In the genomic region with DNA sequence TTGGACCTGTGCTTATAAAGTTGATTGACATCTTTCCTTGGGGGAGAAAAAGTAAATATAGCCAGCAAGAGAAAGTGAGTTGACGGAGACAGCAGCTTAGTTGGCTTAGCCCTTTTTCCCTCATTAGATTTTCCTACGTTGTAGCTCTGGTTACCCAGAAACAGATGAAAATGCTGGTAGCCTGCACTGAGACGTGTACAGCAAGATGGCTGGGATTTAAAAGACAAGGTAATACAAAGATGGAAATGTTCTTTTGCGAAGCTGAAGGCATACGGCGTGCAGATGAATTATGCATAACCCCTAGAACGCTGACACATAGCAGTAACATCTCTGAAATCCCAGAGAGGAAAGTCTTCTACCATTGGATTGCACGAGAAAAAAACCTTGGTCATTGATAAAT, we compare ENCODE assay signal across 30 mouse cellular contexts.
A peak's percentile ranks its signal among the peaks of the same experiment; 100 is the strongest.
DNase-seq lines count a peak whose midpoint lies in the region; ATAC-seq and TF ChIP-seq lines count a peak whose summit lies in the region.
"Had no signal": no experiment of that assay in that cellular context is flagged by ENCODE, and none has a peak within 500 bp of the region (broad histone marks: within the 10 kb centered on the region; RNA-seq: fewer than 3 reads in every experiment).

No protein-coding gene starts in this region.

- 74% methylated on average over 8 of the region's 8 CpGs for WGBS in forebrain, embryonic 13.5 days
- 80% methylated on average over 8 of the region's 8 CpGs for WGBS in forebrain, embryonic 12.5 days
- 55% methylated on average over 8 of the region's 8 CpGs for WGBS in hindbrain, embryonic 14.5 days
- 79% methylated on average over 8 of the region's 8 CpGs for WGBS in hindbrain, embryonic 11.5 days
- 69% methylated on average over 8 of the region's 8 CpGs for WGBS in stomach, embryonic 16.5 days
- WGBS in stomach, postnatal 0 days: 71% methylated on average over 8 of the region's 8 CpGs
- 73% methylated on average over 8 of the region's 8 CpGs for WGBS in olfactory bulb, adult 2 months

- H3K27ac ChIP-seq in forebrain, embryonic 13.5 days: 0 out of 2 replicates have a peak overlapping the region, but pooled peaks have one; percentile 88
- H3K27ac ChIP-seq in forebrain, embryonic 12.5 days: no peak overlapping the region
- peak overlapping the region; percentile 34; the same call in 1 of the 2 replicates for H3K27ac ChIP-seq in hindbrain, embryonic 14.5 days
- H3K27ac ChIP-seq in hindbrain, embryonic 11.5 days (ENCODE audit: low read depth, low read length): no peak overlapping the region
- H3K27ac ChIP-seq in stomach, embryonic 16.5 days (ENCODE audit: low read length): no peak overlapping the region
- no peak overlapping the region for H3K27ac ChIP-seq in stomach, postnatal 0 days (replicated peaks)
- H3K27ac ChIP-seq in olfactory bulb, adult 2 months (ENCODE audit: insufficient read depth, low read depth, low read length): 0 out of 2 replicates have a peak overlapping the region, but pooled peaks have one; percentile 12
- H3K27ac ChIP-seq: embryonic facial prominence, embryonic 13.5 days; kidney, embryonic 15.5 days; liver, embryonic 15.5 days had no signal

- no peak for TF ChIP-seq CTCF in stomach, postnatal 0 days (IDR thresholded peaks at IDR 0.05; ENCODE audit: low read depth)
- no peak for TF ChIP-seq CTCF in olfactory bulb, adult 2 months (IDR thresholded peaks at IDR 0.05; ENCODE audit: insufficient read depth, low read depth, low read length)

- H3K4me3 ChIP-seq in forebrain, embryonic 13.5 days: no peak overlapping the region
- H3K4me3 ChIP-seq in forebrain, embryonic 12.5 days (replicated peaks): no peak overlapping the region
- no peak overlapping the region for H3K4me3 ChIP-seq in hindbrain, embryonic 14.5 days (replicated peaks; ENCODE audit: low read length)
- no peak overlapping the region for H3K4me3 ChIP-seq in hindbrain, embryonic 11.5 days (ENCODE audit: low read depth, low read length)
- H3K4me3 ChIP-seq in stomach, embryonic 16.5 days (replicated peaks; ENCODE audit: low read length): no peak overlapping the region
- no peak overlapping the region for H3K4me3 ChIP-seq in stomach, postnatal 0 days (ENCODE audit: low read depth, low read length)
- H3K4me3 ChIP-seq in olfactory bulb, adult 2 months (ENCODE audit: insufficient read depth, low read depth, low read length): no peak overlapping the region
- H3K4me3 ChIP-seq: embryonic facial prominence, embryonic 13.5 days; heart, embryonic 15.5 days; hindbrain, embryonic 15.5 days; kidney, embryonic 15.5 days; liver, embryonic 15.5 days had no signal

- no peak overlapping the region for H3K4me2 ChIP-seq in forebrain, embryonic 13.5 days
- H3K4me2 ChIP-seq in forebrain, embryonic 12.5 days: no peak overlapping the region
- no peak overlapping the region for H3K4me2 ChIP-seq in hindbrain, embryonic 14.5 days (replicated peaks)
- H3K4me2 ChIP-seq in hindbrain, embryonic 11.5 days (replicated peaks; ENCODE audit: low read depth, low read length): no peak overlapping the region
- 0 out of 2 replicates have a peak overlapping the region, but pooled peaks have one; percentile 15 for H3K4me2 ChIP-seq in stomach, embryonic 16.5 days (ENCODE audit: low read depth, low read length)
- H3K4me2 ChIP-seq in stomach, postnatal 0 days (replicated peaks; ENCODE audit: low read depth): no peak overlapping the region
- H3K4me2 ChIP-seq: embryonic facial prominence, embryonic 13.5 days; kidney, embryonic 15.5 days; liver, embryonic 15.5 days; lung, embryonic 14.5 days had no signal

- H3K36me3 ChIP-seq in forebrain, embryonic 13.5 days (ENCODE audit: poor library complexity, severe bottlenecking): no peaks in the 10 kb centered on the region
- H3K36me3 ChIP-seq in forebrain, embryonic 12.5 days (replicated peaks): no peaks in the 10 kb centered on the region
- H3K36me3 ChIP-seq in hindbrain, embryonic 14.5 days (replicated peaks; ENCODE audit: control insufficient read depth, insufficient read depth): no peaks in the 10 kb centered on the region
- no peaks in the 10 kb centered on the region for H3K36me3 ChIP-seq in hindbrain, embryonic 11.5 days (ENCODE audit: control insufficient read depth, insufficient read depth, low read length)
- H3K36me3 ChIP-seq in stomach, embryonic 16.5 days (ENCODE audit: control insufficient read depth, insufficient read depth, low read length): no peaks in the 10 kb centered on the region
- no peaks in the 10 kb centered on the region for H3K36me3 ChIP-seq in stomach, postnatal 0 days (ENCODE audit: control insufficient read depth, insufficient read depth, low read length)
- H3K36me3 ChIP-seq: embryonic facial prominence, embryonic 13.5 days; heart, embryonic 10.5 days; heart, embryonic 15.5 days; hindbrain, embryonic 15.5 days; kidney, embryonic 15.5 days; liver, embryonic 15.5 days had no signal

- no peaks in the 10 kb centered on the region for H3K9me3 ChIP-seq in forebrain, embryonic 13.5 days (replicated peaks)
- no peaks in the 10 kb centered on the region for H3K9me3 ChIP-seq in forebrain, embryonic 12.5 days
- no peaks in the 10 kb centered on the region for H3K9me3 ChIP-seq in hindbrain, embryonic 14.5 days (ENCODE audit: control insufficient read depth, low read length)
- no peaks in the 10 kb centered on the region for H3K9me3 ChIP-seq in hindbrain, embryonic 11.5 days (ENCODE audit: control insufficient read depth, low read length)
- no peaks in the 10 kb centered on the region for H3K9me3 ChIP-seq in stomach, embryonic 16.5 days (replicated peaks; ENCODE audit: control insufficient read depth, low read length)
- no peaks in the 10 kb centered on the region for H3K9me3 ChIP-seq in stomach, postnatal 0 days (ENCODE audit: control insufficient read depth, low read length)
- H3K9me3 ChIP-seq: embryonic facial prominence, embryonic 13.5 days; heart, embryonic 10.5 days; heart, embryonic 15.5 days; hindbrain, embryonic 15.5 days; kidney, embryonic 15.5 days; liver, embryonic 15.5 days had no signal

- H3K4me1 ChIP-seq in forebrain, embryonic 13.5 days: peaks cover 34% of the 10 kb centered on the region
- peaks cover 32% of the 10 kb centered on the region for H3K4me1 ChIP-seq in forebrain, embryonic 12.5 days
- peaks cover 28% of the 10 kb centered on the region for H3K4me1 ChIP-seq in hindbrain, embryonic 14.5 days (replicated peaks; ENCODE audit: control insufficient read depth, insufficient read depth, low read length)
- H3K4me1 ChIP-seq in hindbrain, embryonic 11.5 days (replicated peaks; ENCODE audit: control insufficient read depth, insufficient read depth, low read length): no peaks in the 10 kb centered on the region
- peaks cover 17% of the 10 kb centered on the region for H3K4me1 ChIP-seq in stomach, embryonic 16.5 days (ENCODE audit: control insufficient read depth, insufficient read depth, low read length)
- no peaks in the 10 kb centered on the region; the same call in 1 of the 2 replicates for H3K4me1 ChIP-seq in stomach, postnatal 0 days (replicated peaks; ENCODE audit: control insufficient read depth, insufficient read depth)
- H3K4me1 ChIP-seq in olfactory bulb, adult 2 months (ENCODE audit: control insufficient read depth, insufficient read depth, low read length): peaks cover 26% of the 10 kb centered on the region

- TF ChIP-seq EP300 in stomach, postnatal 0 days (optimal IDR thresholded peaks at IDR 0.05): no peak

- no peak for DNase-seq in hindbrain, embryonic 14.5 days (ENCODE audit: low spot score)
- DNase-seq in hindbrain, embryonic 11.5 days (ENCODE audit: low spot score): no peak
- DNase-seq in stomach, postnatal 0 days (ENCODE audit: low spot score): no peak
- DNase-seq in thymus, postnatal 0 days (ENCODE audit: low spot score): no peak
- DNase-seq: adrenal gland, adult 2 months; cerebellum, adult 11-12 months; cerebellum, adult 9-11 months; gastrocnemius, postnatal 25 days; heart, adult 11 months; heart, postnatal 36 days; kidney, adult 18-20 months; kidney, postnatal 25 days; layer of hippocampus, postnatal 36 days; liver; lung, embryonic 14.5 days; lung, postnatal 14 days; right cerebral cortex, postnatal 4 days; thymus, postnatal 25 days had no signal

- TF ChIP-seq POLR2A in olfactory bulb, adult 2 months (IDR thresholded peaks at IDR 0.05; ENCODE audit: insufficient read depth, low read depth, low read length): no peak

- H3K9ac ChIP-seq in forebrain, embryonic 13.5 days: no peak overlapping the region
- H3K9ac ChIP-seq in forebrain, embryonic 12.5 days: no peak overlapping the region
- H3K9ac ChIP-seq in hindbrain, embryonic 14.5 days: no peak overlapping the region
- no peak overlapping the region for H3K9ac ChIP-seq in hindbrain, embryonic 11.5 days (ENCODE audit: low read depth, low read length)
- H3K9ac ChIP-seq in stomach, embryonic 16.5 days (ENCODE audit: low read length): no peak overlapping the region
- no peak overlapping the region for H3K9ac ChIP-seq in stomach, postnatal 0 days (ENCODE audit: low read length)
- H3K9ac ChIP-seq: embryonic facial prominence, embryonic 13.5 days; heart, embryonic 15.5 days; hindbrain, embryonic 15.5 days; kidney, embryonic 15.5 days; liver, embryonic 15.5 days; lung, embryonic 14.5 days had no signal

- no peak for ATAC-seq in forebrain, embryonic 13.5 days
- no peak for ATAC-seq in forebrain, embryonic 12.5 days (ENCODE audit: low FRiP score)
- no peak for ATAC-seq in hindbrain, embryonic 14.5 days (ENCODE audit: low FRiP score)
- no peak for ATAC-seq in hindbrain, embryonic 11.5 days (ENCODE audit: low FRiP score)
- ATAC-seq in stomach, embryonic 16.5 days (ENCODE audit: insufficient read depth, low FRiP score): no peak
- ATAC-seq in stomach, postnatal 0 days (ENCODE audit: low FRiP score, low TSS enrichment): no peak
- ATAC-seq: activated CD4-positive, CD25-positive, alpha-beta regulatory T cell, adult 4 months had no signal

- H3K27me3 ChIP-seq in forebrain, embryonic 13.5 days: no peaks in the 10 kb centered on the region
- H3K27me3 ChIP-seq in forebrain, embryonic 12.5 days: 0 out of 2 replicates have a peak, but pooled peaks cover 6% of the 10 kb centered on the region
- H3K27me3 ChIP-seq in hindbrain, embryonic 14.5 days (ENCODE audit: control insufficient read depth, insufficient read depth, low read length): no peaks in the 10 kb centered on the region
- H3K27me3 ChIP-seq in hindbrain, embryonic 11.5 days (ENCODE audit: control insufficient read depth, insufficient read depth, low read length): peaks cover 3% of the 10 kb centered on the region; the same call in 1 of the 2 replicates
- no peaks in the 10 kb centered on the region for H3K27me3 ChIP-seq in stomach, embryonic 16.5 days (ENCODE audit: control insufficient read depth, insufficient read depth, low read length)
- no peaks in the 10 kb centered on the region for H3K27me3 ChIP-seq in stomach, postnatal 0 days (ENCODE audit: control insufficient read depth, insufficient read depth, low read length)
- H3K27me3 ChIP-seq: CH12.LX; embryonic facial prominence, embryonic 13.5 days; heart, embryonic 15.5 days; hindbrain, embryonic 15.5 days; kidney, embryonic 15.5 days had no signal

Comparison
In these comparisons a context has a peak if more than half of its experiments do, and no peak if none do; other contexts are left out.
1. H3K27ac ChIP-seq: peak in forebrain, embryonic 13.5 days (single experiment), hindbrain, embryonic 14.5 days (single experiment) and olfactory bulb, adult 2 months (single experiment); none in forebrain, embryonic 12.5 days (single experiment), hindbrain, embryonic 11.5 days (single experiment), stomach, embryonic 16.5 days (single experiment) and stomach, postnatal 0 days (single experiment).